10 mouse cellular contexts compared by ENCODE assay signal in the genomic region with DNA sequence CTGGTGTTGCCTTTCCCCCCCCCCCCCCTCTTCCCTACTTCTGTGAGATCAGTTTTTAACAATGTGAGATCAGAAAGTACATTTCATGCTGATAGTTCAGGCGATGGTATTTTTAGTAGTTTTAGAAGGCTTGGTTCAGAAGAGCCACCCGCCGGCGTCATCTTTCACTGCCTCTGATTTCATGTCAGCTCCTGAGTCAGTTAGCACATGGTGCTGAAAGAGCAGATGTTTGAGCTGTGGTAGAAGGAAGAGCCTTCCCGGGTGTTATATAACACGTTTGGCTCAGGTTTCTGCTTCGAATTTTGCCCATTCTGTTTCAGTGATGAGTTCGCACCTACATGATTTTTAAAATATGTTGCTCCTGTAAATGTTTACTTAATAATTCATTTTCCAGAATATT.
DNase-seq lines count a peak whose midpoint lies in the region; ATAC-seq and TF ChIP-seq lines count a peak whose summit lies in the region.
"Had no signal": no experiment of that assay in that cellular context is flagged by ENCODE, and none has a peak within 500 bp of the region (broad histone marks: within the 10 kb centered on the region; RNA-seq: fewer than 3 reads in every experiment).

No protein-coding gene starts in this region.

- TF ChIP-seq EP300 in lung, postnatal 0 days (IDR thresholded peaks at IDR 0.05) = no peak

- H3K9ac ChIP-seq in intestine, embryonic 16.5 days (ENCODE audit: low read depth, low read length) = no peak overlapping the region
- H3K9ac ChIP-seq in lung, postnatal 0 days (replicated peaks; ENCODE audit: low read depth) = no peak overlapping the region
- H3K9ac ChIP-seq: limb, embryonic 12.5 days; stomach, embryonic 15.5 days had no signal

- H3K4me3 ChIP-seq in myocyte = no peak overlapping the region
- H3K4me3 ChIP-seq in intestine, embryonic 16.5 days (ENCODE audit: low read length) = no peak overlapping the region
- no peak overlapping the region for H3K4me3 ChIP-seq in lung, postnatal 0 days (ENCODE audit: low read depth, low read length)
- H3K4me3 ChIP-seq: limb, embryonic 12.5 days; stomach, embryonic 15.5 days had no signal

- H3K4me2 ChIP-seq in myocyte (ENCODE audit: low read depth) = peak overlapping the region; percentile 40
- H3K4me2 ChIP-seq in intestine, embryonic 16.5 days (ENCODE audit: low read depth, low read length) = no peak overlapping the region
- H3K4me2 ChIP-seq in lung, postnatal 0 days (replicated peaks; ENCODE audit: low read depth, low read length) = no peak overlapping the region
- H3K4me2 ChIP-seq: limb, embryonic 12.5 days; stomach, embryonic 15.5 days had no signal

- 49% methylated on average over 8 of the region's 8 CpGs for WGBS in intestine, embryonic 16.5 days
- WGBS in lung, postnatal 0 days = 28% methylated on average over 8 of the region's 8 CpGs

- no peak overlapping the region for H3ac ChIP-seq in myocyte (ENCODE audit: control insufficient read depth, insufficient read length)

- H3K27me3 ChIP-seq in myocyte (ENCODE audit: control insufficient read depth, insufficient read depth, insufficient read length) = no peaks in the 10 kb centered on the region
- no peaks in the 10 kb centered on the region for H3K27me3 ChIP-seq in intestine, embryonic 16.5 days (replicated peaks; ENCODE audit: control insufficient read depth, insufficient read depth, low read length)
- H3K27me3 ChIP-seq in lung, postnatal 0 days (replicated peaks; ENCODE audit: insufficient read depth, low read length) = no peaks in the 10 kb centered on the region
- H3K27me3 ChIP-seq: limb, embryonic 12.5 days; stomach, embryonic 15.5 days had no signal

- ATAC-seq in intestine, embryonic 16.5 days = no peak
- no peak for ATAC-seq in lung, postnatal 0 days

- peak; percentile 66 for DNase-seq in left cerebral cortex, adult 11 months (ENCODE audit: low spot score)
- no peak for DNase-seq in left cerebral cortex, postnatal 4 days
- DNase-seq in cerebellum, postnatal 25 days = peak; percentile 23 to 46
- DNase-seq in frontal cortex, postnatal 36 days (ENCODE audit: low spot score in 2 of 2) = peak; percentile 56 to 86
- no peak for DNase-seq in lung, postnatal 0 days (ENCODE audit: low spot score)
- DNase-seq in kidney, postnatal 36 days = no peak

- intact Hi-C loops in left cerebral cortex, postnatal 4 days (cut with DNase I) = no loop called here

- no peak for TF ChIP-seq CTCF in lung, postnatal 0 days (IDR thresholded peaks at IDR 0.05)

- TF ChIP-seq POLR2A in myocyte (IDR thresholded peaks at IDR 0.05; ENCODE audit: insufficient read length, low read depth) = no peak

- no peaks in the 10 kb centered on the region for H3K79me2 ChIP-seq in myocyte (ENCODE audit: control insufficient read depth, insufficient read depth)

- peaks cover 5% of the 10 kb centered on the region for H3K4me1 ChIP-seq in intestine, embryonic 16.5 days (ENCODE audit: control insufficient read depth, insufficient read depth, low read length)
- H3K4me1 ChIP-seq in lung, postnatal 0 days (ENCODE audit: insufficient read depth, low read depth, low read length) = no peaks in the 10 kb centered on the region
- H3K4me1 ChIP-seq: limb, embryonic 12.5 days had no signal

- no peak overlapping the region for H3K27ac ChIP-seq in intestine, embryonic 16.5 days (ENCODE audit: low read length)
- H3K27ac ChIP-seq in lung, postnatal 0 days (ENCODE audit: low read length) = no peak overlapping the region
- H3K27ac ChIP-seq: limb, embryonic 12.5 days; stomach, embryonic 15.5 days had no signal

- no peaks in the 10 kb centered on the region for H3K36me3 ChIP-seq in myocyte (ENCODE audit: control insufficient read depth, insufficient read depth)
- H3K36me3 ChIP-seq in intestine, embryonic 16.5 days (ENCODE audit: control insufficient read depth, insufficient read depth, low read length) = no peaks in the 10 kb centered on the region
- no peaks in the 10 kb centered on the region for H3K36me3 ChIP-seq in lung, postnatal 0 days (ENCODE audit: insufficient read depth, low read length)
- H3K36me3 ChIP-seq: limb, embryonic 12.5 days; stomach, embryonic 15.5 days had no signal

- H3K9me3 ChIP-seq in intestine, embryonic 16.5 days (ENCODE audit: control insufficient read depth, low read length) = no peaks in the 10 kb centered on the region
- H3K9me3 ChIP-seq in lung, postnatal 0 days (ENCODE audit: low read length) = no peaks in the 10 kb centered on the region
- H3K9me3 ChIP-seq: limb, embryonic 12.5 days; stomach, embryonic 15.5 days had no signal

TF ChIP-seq in myocyte, 11 proteins besides CTCF, POLR2A, EP300 and RAD21:
- TF ChIP-seq E2F4 (IDR thresholded peaks at IDR 0.05; ENCODE audit: insufficient read depth) (no peak), MYOD1 (IDR thresholded peaks at IDR 0.05; ENCODE audit: control insufficient read depth in 1 of 3, insufficient read length in 2 of 3, low read depth in 2 of 3) (peak in 2 of 3 experiments; percentile 17 to 50)

Comparison
In these comparisons a context has a peak if more than half of its experiments do, and no peak if none do; other contexts are left out.
1. DNase-seq: peak in left cerebral cortex, adult 11 months (single experiment), cerebellum, postnatal 25 days (2 of 2) and frontal cortex, postnatal 36 days (2 of 2); none in left cerebral cortex, postnatal 4 days (single experiment), lung, postnatal 0 days (single experiment) and kidney, postnatal 36 days (0 of 2).